Mouse (Mus musculus) cerebellum, adult 9-11 months (tissue): ENCODE data around the gene Gm49776.
"Not testable (repeated sequence)": the region's sequence is repeated elsewhere in the genome, so short reads cannot be mapped to it uniquely, and the experiment has no call there.

ENCODE experiments used
- DNase-seq: peaks from one replicate; pipeline ENCODE4 v3.0.0; 2022

Gene Gm49776

DNA sequence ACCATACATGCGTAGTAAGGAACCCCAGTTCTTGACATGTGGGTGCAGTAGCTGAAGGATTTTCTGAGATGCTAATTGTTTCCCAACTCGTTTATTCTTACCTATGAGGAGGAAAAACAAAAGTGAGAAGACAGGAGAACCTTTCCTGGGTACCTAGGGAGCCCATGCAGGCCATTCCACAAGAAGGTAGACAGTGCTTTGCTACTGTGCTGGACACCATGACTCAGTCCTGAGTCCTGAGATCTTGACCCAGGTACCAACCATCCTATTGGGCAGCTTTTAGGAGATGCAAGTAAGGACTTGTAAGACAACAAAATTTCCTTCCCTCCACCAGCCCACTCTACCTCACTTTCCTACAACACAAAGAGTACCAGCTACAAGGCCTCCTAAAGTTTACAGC is at the start of gene Gm49776:
Gene Gm49776 (minus strand): TSS at position 101 of the 400 bp plus-strand sequence.
- no peak for DNase-seq

DNA sequence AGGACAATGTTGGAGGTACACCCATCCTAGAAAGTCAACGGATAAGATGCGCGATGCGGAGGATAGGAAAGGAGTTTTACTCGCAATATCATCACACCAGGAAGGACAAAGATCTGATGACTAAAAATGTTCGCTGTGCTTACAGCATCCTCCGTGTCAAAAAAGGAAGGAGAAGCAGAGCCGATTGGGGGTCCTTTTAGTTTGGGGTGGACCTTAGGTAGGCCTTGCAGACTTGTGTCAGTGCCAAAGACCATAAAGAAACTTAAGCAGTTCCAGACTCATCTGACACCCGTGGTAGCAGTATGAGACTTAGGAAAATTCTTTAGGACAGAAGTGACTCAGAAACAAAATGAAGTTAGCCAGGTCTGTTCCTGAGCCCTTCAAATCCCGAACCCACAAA is 31.5 kb upstream of the Gm49776 start:
- DNase-seq, result not testable (repeated sequence)

GRCm38 (mm10) chr16:18289067-18289588 is 31.0 kb upstream of the Gm49776 start, which contains the start of gene Dgcr8:
Gene Dgcr8, minus strand, starts transcription at chr16:18289246.
- DNase-seq, result peak; percentile 99

- no peak for DNase-seq
Measured at GRCm38 (mm10) chr16:18288581-18289061, 30.5 kb upstream of the Gm49776 start.

DNA sequence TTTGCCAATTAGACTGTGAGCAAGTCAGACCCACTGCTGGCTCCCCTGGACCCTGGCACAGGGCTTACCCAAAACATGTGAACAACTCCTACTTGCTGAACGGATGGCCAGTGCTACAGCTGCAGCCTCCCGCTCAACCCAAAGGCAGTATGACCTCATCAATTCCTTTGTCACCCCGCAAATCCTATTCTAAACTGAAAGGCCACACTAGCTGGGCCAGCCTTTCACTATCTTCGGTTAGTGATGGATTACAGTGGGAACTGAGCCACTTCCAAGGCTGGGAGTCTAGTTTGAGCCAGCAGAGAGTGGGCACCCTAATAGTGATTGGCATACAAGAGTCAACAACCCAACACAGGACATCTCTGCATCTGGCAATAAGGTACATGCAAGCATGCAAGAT is 30.0 kb upstream of the Gm49776 start:
- DNase-seq, result peak; percentile 45

DNA sequence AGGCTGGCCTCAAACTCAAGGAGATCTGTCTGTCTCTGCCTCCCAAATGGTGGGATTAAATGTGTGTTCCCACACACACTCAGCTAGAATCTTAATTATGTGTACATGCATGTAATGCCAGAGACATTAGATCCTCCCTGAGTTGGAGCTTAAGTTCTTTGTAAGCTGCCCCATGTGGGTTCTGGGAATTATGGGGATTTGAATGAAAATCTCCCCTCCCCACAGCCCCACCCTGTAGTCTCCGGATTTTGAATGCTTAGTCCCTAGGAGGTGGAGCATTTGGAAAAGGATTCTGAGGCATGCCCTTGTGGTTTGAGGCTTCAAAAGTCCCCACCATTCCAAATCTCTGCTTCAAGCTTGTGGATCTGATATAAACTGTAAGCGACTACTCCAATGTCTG is 17.0 kb upstream of the Gm49776 start:
- no peak for DNase-seq

- DNase-seq, result no peak
Measured at GRCm38 (mm10) chr16:18268182-18268581, 10.1 kb upstream of the Gm49776 start.

DNA sequence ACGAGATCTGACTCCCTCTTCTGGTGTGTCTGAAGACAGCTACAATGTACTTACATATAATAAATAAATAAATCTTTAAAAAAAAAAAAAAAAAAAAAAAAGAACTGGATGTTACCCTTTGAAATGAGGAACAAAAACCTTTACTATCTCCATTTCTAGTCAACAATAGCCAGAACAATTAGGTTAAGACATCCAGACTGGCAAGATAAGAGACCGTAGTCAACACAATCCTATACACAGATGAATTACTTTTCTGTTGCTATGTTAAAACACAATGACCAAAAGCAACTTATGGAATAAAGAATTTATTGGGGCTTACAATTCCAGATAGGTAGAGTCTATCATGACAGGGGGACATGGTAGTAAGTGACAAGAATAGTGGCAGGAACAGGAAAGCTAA is 6.9 kb upstream of the Gm49776 start:
- no peak for DNase-seq

GRCm38 (mm10) chr16:18253866-18254265 is 4.3 kb downstream of the Gm49776 start:
- DNase-seq, result no peak

- DNase-seq, result no peak
Measured at GRCm38 (mm10) chr16:18252736-18253135, 5.4 kb downstream of the Gm49776 start.

DNA sequence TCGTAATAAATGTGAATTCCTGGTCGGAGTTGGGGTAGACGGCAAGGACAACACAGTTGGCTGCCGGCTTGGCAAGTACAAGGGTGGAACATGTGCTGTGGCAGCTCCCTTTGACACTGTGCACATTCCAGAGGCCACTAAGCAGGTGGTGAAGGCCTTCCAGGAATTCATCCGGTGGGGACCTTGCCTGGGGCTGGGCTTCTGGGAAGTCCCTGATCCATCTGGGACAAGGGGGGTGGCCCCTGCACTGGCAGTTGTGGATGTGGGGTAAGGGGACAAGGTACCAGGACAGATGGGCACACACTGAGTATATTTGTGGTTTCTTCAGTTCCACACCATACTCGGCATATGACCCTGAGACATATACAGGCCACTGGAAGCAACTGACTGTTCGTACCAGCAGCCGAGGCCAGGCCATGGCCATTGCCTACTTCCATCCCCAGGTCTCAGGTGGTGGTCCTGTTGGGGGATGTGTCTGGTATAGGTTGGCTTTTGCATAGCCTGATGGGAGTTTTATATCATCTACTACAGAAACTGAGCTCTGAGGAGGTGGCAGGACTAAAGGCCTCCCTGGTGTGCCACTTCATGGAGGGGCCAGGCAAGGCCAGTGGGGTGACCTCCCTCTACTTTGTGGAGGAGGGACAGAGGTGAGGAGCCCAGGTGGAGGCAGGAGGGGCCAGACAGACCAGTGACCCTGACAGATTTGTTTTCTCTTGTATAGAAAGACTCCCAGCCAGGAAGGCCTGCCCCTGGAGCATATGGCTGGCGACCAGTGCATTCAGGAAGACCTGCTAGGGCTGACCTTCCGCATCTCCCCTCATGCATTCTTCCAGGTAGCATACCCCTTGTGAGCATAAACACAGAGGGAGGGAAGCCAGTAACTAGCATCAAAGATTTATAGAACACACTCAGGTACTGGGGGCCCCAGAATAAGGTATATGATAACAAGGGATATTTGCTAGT is 7.0 kb downstream of the Gm49776 start:
- DNase-seq, result no peak

DNA sequence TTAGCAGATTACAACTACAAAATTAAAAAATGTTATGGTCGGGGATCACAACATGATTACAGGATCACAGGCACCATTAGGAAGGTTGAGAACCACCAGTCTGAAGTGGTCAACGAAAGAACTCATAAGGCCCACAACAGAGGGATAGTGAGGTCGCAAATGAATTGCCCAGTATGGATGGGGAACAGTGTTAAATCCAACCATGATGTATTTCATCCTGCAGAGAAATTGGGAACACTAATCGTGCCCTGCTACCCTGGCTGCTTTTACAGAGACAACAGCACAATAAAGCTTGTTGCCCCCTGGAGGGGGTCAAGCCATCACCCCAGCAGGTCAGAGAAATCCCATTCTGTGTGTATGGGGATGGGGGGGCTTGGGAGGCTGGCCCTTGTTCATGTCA is 7.9 kb downstream of the Gm49776 start:
- DNase-seq, result no peak

GRCm38 (mm10) chr16:18249364-18249967 is 8.7 kb downstream of the Gm49776 start:
- peak; percentile 74 for DNase-seq

DNA sequence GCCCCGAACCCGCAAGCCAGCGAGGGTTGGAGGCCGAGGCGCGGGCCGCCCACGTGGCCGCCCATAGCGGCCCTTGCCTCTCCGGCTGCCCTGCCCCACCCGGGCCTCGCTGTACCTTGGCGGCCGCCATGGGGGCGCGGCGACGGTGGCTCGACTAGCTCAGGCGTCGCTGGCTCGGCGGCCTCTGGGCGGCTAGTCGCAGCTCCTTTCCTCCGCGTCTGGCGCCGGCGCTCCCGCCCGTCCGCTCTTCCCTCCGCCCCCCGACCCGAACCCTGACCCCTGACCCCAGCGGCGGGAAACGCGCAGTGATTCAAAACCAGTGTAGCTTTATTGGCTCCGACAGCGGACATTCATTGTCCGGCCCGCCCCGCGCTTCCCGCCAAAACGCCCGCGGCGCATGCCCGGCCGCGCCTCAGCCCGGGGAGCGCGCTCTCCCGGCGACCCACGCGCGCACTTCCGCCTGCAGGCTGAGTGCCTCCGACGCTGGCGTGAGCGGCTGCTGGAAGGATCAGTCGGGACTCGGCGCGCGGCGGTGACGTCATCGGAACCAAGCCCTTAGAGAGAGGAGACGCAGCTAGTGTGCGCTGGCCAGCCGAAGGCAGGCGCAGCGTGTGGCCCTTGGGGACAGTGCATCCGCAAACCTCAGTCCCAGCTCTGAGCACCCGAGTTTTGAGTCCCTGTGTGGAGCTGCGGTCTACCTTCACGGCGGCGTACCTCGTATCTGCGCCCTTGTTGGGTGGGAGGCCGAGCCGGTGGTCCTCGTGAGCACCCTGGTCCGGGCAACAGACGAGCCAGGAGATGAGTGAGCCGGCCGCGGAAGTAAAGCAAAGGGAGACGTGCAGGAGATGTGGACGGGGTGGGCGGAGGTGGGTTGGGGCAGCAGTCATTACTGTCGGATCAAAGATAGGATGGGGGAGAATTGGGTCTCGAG is 9.4 kb downstream of the Gm49776 start, which contains the start of the genes Trmt2a and Ranbp1:
Gene Trmt2a (plus strand): TSS at position 247 of the 931 bp plus-strand sequence.
Gene Ranbp1 (minus strand): TSS at position 300 of the 931 bp plus-strand sequence.
- DNase-seq, result peak; percentile 99

- no peak for DNase-seq
Measured at GRCm38 (mm10) chr16:18247521-18248399, 10.4 kb downstream of the Gm49776 start.

DNA sequence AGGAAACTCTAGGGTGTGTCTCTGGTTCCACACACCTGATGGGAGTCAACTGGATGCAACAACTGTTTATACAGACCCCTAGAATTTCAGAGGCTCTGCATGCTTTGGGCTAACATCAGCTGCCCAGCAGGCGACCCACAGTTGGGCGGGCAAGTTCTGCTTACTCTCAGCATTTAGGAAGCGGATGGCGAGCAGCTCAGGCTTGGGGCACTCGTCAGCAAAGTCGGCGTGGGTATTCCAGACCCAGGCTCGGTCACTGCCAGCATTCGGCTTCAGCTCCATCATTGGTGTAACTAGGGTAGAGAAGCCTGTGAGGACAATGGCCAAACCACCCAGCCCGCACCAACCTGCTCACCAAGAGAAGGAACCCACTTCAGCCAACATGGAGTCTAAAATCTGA is 16.5 kb downstream of the Gm49776 start:
- DNase-seq, result no peak

GRCm38 (mm10) chr16:18236676-18237501 is 21.2 kb downstream of the Gm49776 start:
- no peak for DNase-seq

DNA sequence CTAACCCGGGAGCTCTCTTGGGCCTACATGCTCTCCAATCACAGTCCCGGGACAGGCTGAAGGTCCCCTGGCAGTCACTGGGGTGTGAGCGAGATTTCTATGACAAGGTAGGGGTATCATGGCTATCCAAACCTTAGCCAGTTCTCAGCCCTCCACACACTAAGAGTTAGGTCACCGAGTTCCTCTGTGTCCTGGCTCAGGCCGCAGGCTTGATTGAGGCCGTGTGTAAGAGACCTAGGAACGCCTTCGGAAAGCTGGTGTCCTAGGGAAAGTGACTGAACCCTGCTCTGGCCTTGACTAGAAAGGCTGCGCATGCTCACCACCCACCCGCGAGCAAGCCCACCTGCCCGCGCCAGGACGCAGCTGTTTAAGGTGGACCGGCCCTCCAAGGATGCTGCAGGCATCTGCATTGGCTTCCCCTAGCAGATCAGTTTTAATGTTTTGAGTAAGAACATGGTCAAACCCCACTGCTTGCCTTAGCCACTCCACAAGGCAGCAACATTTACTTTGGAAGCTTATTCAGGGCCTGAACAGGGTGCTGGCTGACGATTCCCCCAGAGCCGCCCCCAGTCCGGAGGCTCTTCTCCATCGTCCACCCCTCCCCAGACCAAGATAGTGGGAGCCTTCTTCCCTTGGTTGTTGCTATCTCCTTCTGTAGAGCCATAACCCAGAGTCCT is 22.6 kb downstream of the Gm49776 start:
- peak; percentile 80 for DNase-seq

GRCm38 (mm10) chr16:18234671-18235388 is 23.3 kb downstream of the Gm49776 start, which contains the start of gene Zdhhc8:
Gene Zdhhc8, minus strand, starts transcription at chr16:18235136.
- DNase-seq, result peak; percentile 66
